Mouse (Mus musculus): ENCODE results near the gene Apol6.

DNA sequence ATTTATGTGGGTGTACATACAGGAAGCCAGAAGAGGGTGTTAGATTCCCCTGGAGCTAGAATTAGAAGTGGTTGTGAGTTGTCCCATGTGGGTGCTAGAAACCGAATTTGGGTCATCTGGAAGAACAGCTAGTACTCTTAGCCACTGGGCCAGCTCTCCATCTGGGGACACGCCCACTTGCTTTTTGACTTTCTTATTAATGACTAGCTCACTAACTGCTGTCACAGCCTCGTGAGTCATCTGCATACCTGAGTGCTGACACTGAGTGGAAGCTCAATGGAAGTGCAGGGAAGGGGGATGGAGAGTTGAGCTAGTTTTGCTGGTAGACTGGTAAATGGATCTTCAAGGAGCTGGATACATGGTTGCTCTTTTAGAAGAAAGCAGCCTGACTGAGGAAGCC is 32.0 kb downstream of the Apol6 start:
- TF ChIP-seq CTCF (IDR thresholded peaks at IDR 0.05; ENCODE audit: extremely low read depth, insufficient read length, insufficient replicate concordance, low read depth, low read length) (no peak), POLR2A (IDR thresholded peaks at IDR 0.05; ENCODE audit: low read depth, low read length) (no peak)

All from small intestine, adult 2 months (tissue).